Mouse (Mus musculus): ENCODE data around the gene Noa1.

GRCm38 (mm10) chr5:77289686-77290085, 20.2 kb downstream of the Noa1 start:
- TF ChIP-seq POLR2A (IDR thresholded peaks at IDR 0.05; ENCODE audit: borderline replicate concordance, insufficient read depth, low read length) (no peak), CTCF (IDR thresholded peaks at IDR 0.05; ENCODE audit: borderline replicate concordance, insufficient read depth, low read depth, low read length) (no peak)

Data from cerebellum, adult 2 months (tissue).